Mouse (Mus musculus) bone marrow macrophage, adult 2 months (primary cell): Measurements from ENCODE around the gene Cmtm3. TPM values are rescaled to one million over a fixed set of nuclear protein-coding genes. Genes with fewer than 3 reads are reported as not detected.
"Not testable (repeated sequence)": the region's sequence is repeated elsewhere in the genome, so short reads cannot be mapped to it uniquely, and the experiment has no call there.

Experiments
- H3K27ac ChIP-seq: 2 replicates; pipeline ENCODE4 v1.5.1; 2012; ENCODE audit warnings: low read depth, low read length; ENCODE audit not compliant: insufficient read depth
- H3K4me1 ChIP-seq: 2 replicates; pipeline ENCODE4 v1.6.1; 2012; ENCODE audit warnings: low read length; ENCODE audit not compliant: control insufficient read depth, insufficient read depth
- H3K4me3 ChIP-seq: 2 replicates; pipeline ENCODE4 v1.5.1; 2012; ENCODE audit warnings: mild to moderate bottlenecking, low read length, moderate library complexity; ENCODE audit not compliant: insufficient read depth
- CTCF ChIP-seq: IDR thresholded peaks from 2 replicates; pipeline ENCODE4 v1.5.1; 2012; ENCODE audit warnings: low read depth, mild to moderate bottlenecking, low read length, moderate library complexity
- POLR2A ChIP-seq: IDR thresholded peaks from 2 replicates; pipeline ENCODE4 v1.6.1; 2012; ENCODE audit warnings: mild to moderate bottlenecking, low read depth, low read length, borderline replicate concordance
- polyA plus RNA-seq: library from polyadenylated mRNA; stranded (reverse); fragments of >200 nt; gene quantifications from 2 replicates; pipeline ENCODE4 v1.2.4, GENCODE M21; 2012; ENCODE audit not compliant: missing spikeins, insufficient read depth, insufficient read length

Gene Cmtm3
- polyA plus RNA-seq, result 227 and 236 TPM in 2 replicates

GRCm38 (mm10) chr8:104339229-104339982 lies at the start of gene Cmtm3:
TSS of gene Cmtm3 (plus strand) at chr8:104339410.
- Histone ChIP-seq H3K27ac (peak within 1 kb of the TSS; percentile 98), H3K4me3 (peak within 1 kb of the TSS; percentile 80), H3K4me1 (peaks cover 41% of the 10 kb centered on the region)
- TF ChIP-seq CTCF (no peak), POLR2A (no peak)

- H3K4me1 ChIP-seq, H3K27ac ChIP-seq, H3K4me3 ChIP-seq: not testable (repeated sequence)
Measured at GRCm38 (mm10) chr8:104293081-104293480, 46.1 kb upstream of the Cmtm3 start, which contains the start of gene Cmtm2a. TSS of gene Cmtm2a (minus strand) at chr8:104293181.

- Histone ChIP-seq H3K4me1 (no peaks in the 10 kb centered on the region), H3K27ac (no peak overlapping the region), H3K4me3 (no peak overlapping the region)
- TF ChIP-seq POLR2A (no peak), CTCF (no peak)
Measured at GRCm38 (mm10) chr8:104294396-104294795, 44.8 kb upstream of the Cmtm3 start.

- not testable (repeated sequence) for H3K4me1 ChIP-seq, H3K27ac ChIP-seq, H3K4me3 ChIP-seq
Measured at GRCm38 (mm10) chr8:104301577-104301976, 37.6 kb upstream of the Cmtm3 start.

- H3K4me1 ChIP-seq, result not testable (repeated sequence)
Measured at GRCm38 (mm10) chr8:104302536-104302935, 36.7 kb upstream of the Cmtm3 start.

GRCm38 (mm10) chr8:104304962-104305361 lies 34.2 kb upstream of the Cmtm3 start:
- TF ChIP-seq POLR2A, result no peak
- no peak for TF ChIP-seq CTCF
- no peak overlapping the region for H3K4me3 ChIP-seq
- H3K27ac ChIP-seq, result no peak overlapping the region
- peaks cover 3% of the 10 kb centered on the region for H3K4me1 ChIP-seq

More at GRCm38 (mm10) chr8:104302536-104302935, 36.7 kb upstream of the Cmtm3 start:
- H3K27ac ChIP-seq, H3K4me3 ChIP-seq: not testable (repeated sequence)

GRCm38 (mm10) chr8:104308341-104308740 lies 30.9 kb upstream of the Cmtm3 start:
- not testable (repeated sequence) for H3K4me1 ChIP-seq, H3K4me3 ChIP-seq, H3K27ac ChIP-seq

- H3K4me3 ChIP-seq, H3K4me1 ChIP-seq, H3K27ac ChIP-seq: not testable (repeated sequence)
Measured at GRCm38 (mm10) chr8:104309441-104310155, 29.6 kb upstream of the Cmtm3 start, which contains the start of the genes Gm45711 and Cmtm1. TSS of gene Gm45711 (minus strand) at chr8:104310081. TSS of gene Cmtm1 (minus strand) at chr8:104310145.

GRCm38 (mm10) chr8:104312023-104312422 lies 27.2 kb upstream of the Cmtm3 start:
- not testable (repeated sequence) for H3K4me1 ChIP-seq, H3K27ac ChIP-seq, H3K4me3 ChIP-seq

- H3K4me1 ChIP-seq, result peaks cover 2% of the 10 kb centered on the region
- no peak overlapping the region for H3K27ac ChIP-seq
- H3K4me3 ChIP-seq, result no peak overlapping the region
- no peak for TF ChIP-seq POLR2A
- TF ChIP-seq CTCF, result no peak
Measured at GRCm38 (mm10) chr8:104313311-104313710, 25.9 kb upstream of the Cmtm3 start.

GRCm38 (mm10) chr8:104321267-104321666 lies 17.9 kb upstream of the Cmtm3 start, which contains the start of gene Gm11020:
TSS of gene Gm11020 (plus strand) at chr8:104321567.
- not testable (repeated sequence) for H3K4me1 ChIP-seq, H3K27ac ChIP-seq, H3K4me3 ChIP-seq

- not testable (repeated sequence) for H3K4me1 ChIP-seq, H3K4me3 ChIP-seq, H3K27ac ChIP-seq
Measured at GRCm38 (mm10) chr8:104321930-104322329, 17.3 kb upstream of the Cmtm3 start, which contains the start of gene Cmtm2b. TSS of gene Cmtm2b (plus strand) at chr8:104322230.
